Mouse (Mus musculus): ENCODE data around the gene Ensa. TPM values are rescaled to one million over a fixed set of nuclear protein-coding genes. Genes with fewer than 3 reads are reported as not detected.
A peak's percentile ranks its signal among the peaks of the same experiment; 100 is the strongest.

Ensa gene
- total and polyA plus RNA-seq, 3 experiments: 17.4 to 77.7 (median 71.5) TPM

DNA sequence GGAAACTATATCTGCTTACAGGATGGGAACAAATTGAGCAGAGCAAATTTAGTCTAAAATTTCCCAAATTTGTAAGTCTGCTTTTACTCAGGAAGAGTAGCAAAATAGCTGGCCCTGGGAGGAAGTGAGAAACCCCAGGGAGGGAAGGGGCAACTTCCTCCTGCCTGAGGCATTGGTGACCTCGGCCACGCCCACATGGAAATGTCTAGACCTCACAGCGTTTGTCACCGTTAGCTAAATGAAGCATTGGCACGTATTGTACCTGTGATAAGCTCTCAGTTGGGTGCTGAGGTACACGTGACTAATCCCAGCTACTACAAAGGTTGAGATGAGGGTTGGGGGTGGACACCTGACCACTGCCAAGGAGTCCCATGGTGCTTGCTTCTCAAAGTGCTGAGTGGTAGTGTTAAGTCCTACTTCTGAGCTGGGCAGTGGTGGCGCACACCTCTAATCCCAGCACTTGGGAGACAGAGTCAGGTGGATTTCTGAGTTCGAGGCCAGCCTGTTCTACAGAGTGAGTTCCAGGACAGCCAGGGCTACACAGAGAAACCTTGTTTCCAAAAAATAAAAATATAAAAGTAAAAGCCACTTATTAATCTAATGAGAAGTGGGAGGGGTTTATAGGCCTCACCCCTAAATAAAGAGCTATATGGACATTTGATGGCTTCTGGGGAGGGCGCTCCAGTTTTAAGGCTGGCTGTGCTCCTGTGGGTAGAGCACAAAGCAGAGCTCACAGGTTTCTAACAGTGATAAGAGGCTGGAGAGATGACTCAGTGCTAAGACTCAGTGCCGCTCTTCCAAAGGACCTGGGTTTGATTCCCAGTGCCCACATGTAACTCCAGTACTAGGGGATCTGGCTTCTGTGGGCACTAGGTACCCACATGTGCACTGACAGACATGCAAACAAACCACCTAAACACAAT is 20.8 kb downstream of the Ensa start:
- no peak overlapping the region for H3K4me3 ChIP-seq
- no peaks in the 10 kb centered on the region for H3K36me3 ChIP-seq (ENCODE audit: control insufficient read depth, insufficient read depth, low read length)
- H3K79me2 ChIP-seq (replicated peaks; ENCODE audit: control insufficient read depth, insufficient read depth, low read length): no peaks in the 10 kb centered on the region
- H3K9ac ChIP-seq (ENCODE audit: low read depth, low read length): no peak overlapping the region
- H3K27me3 ChIP-seq (ENCODE audit: control insufficient read depth, insufficient read depth, low read length): no peaks in the 10 kb centered on the region
- TF ChIP-seq POLR2A (IDR thresholded peaks at IDR 0.05; ENCODE audit: insufficient read depth, low read depth, low read length) (no peak), CTCF (IDR thresholded peaks at IDR 0.05) (no peak), EP300 (IDR thresholded peaks at IDR 0.05; ENCODE audit: insufficient read depth, low read depth, low read length) (no peak)
- peaks cover 7% of the 10 kb centered on the region for H3K4me1 ChIP-seq (ENCODE audit: control insufficient read depth, insufficient read depth, low read length)
- H3K27ac ChIP-seq: peak overlapping the region; percentile 51
- peak in 1 of 2 experiments; percentile 77 for DNase-seq
- intact Hi-C loops (cut with DNase I): no loop called here
- WGBS: 47% methylated on average over 10 of the region's 10 CpGs

GRCm38 (mm10) chr3:95648016-95648415 is 23.2 kb downstream of the Ensa start:
- H3K4me3 ChIP-seq: no peak overlapping the region
- intact Hi-C loops (cut with DNase I): no loop called here
- H3K4me1 ChIP-seq (ENCODE audit: control insufficient read depth, insufficient read depth, low read length): peaks cover 22% of the 10 kb centered on the region
- H3K27ac ChIP-seq: no peak overlapping the region
- H3K9ac ChIP-seq (ENCODE audit: low read depth, low read length): no peak overlapping the region
- TF ChIP-seq CTCF (IDR thresholded peaks at IDR 0.05) (no peak), POLR2A (IDR thresholded peaks at IDR 0.05; ENCODE audit: insufficient read depth, low read depth, low read length) (no peak), EP300 (IDR thresholded peaks at IDR 0.05; ENCODE audit: insufficient read depth, low read depth, low read length) (no peak)
- no peak for DNase-seq
- no peaks in the 10 kb centered on the region for H3K27me3 ChIP-seq (ENCODE audit: control insufficient read depth, insufficient read depth, low read length)
- peaks cover 2% of the 10 kb centered on the region; the same call in 1 of the 2 replicates for H3K36me3 ChIP-seq (ENCODE audit: control insufficient read depth, insufficient read depth, low read length)
- no peaks in the 10 kb centered on the region for H3K79me2 ChIP-seq (replicated peaks; ENCODE audit: control insufficient read depth, insufficient read depth, low read length)
- 87% methylated on average over 5 of the region's 5 CpGs for WGBS

DNA sequence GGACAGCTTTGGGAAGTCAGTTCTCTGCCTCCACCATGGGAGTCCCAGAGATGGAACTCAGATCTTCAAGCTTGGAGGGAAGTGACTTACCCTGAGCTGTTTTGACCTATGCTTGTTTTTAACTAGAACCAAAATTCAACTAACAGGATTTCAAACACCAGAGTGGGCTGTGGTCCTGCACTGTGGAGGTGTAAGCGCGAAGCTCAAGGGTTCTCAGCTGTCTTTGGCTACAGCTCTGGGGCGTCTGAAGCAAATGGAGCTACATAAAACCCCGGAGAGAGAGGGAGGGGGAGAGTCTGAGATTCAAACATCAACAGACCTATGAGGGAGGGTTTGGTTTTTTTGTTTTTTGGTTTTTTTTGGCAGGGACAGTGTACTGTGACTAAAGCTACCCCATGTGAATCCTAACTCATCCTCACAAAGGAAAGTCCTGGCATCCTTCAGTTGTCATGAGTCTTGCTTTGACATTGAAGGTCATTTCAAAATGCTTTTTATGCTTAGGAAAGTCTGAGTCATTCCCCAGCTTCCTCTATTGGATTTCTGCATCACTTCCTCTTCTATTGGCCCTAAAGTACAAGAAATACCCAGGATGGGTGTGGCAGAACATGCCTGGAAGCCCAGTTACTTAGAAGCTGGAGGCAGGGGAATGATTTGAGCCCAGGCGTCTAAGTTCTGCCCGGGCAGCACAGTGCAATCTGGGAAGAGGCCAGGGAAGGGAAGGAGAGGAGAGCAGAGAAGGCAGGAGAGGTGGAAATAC is 25.7 kb downstream of the Ensa start:
- Histone ChIP-seq H3K4me3 (no peak overlapping the region), H3K27ac (peak overlapping the region; percentile 95), H3K4me1 (ENCODE audit: control insufficient read depth, insufficient read depth, low read length) (peaks cover 31% of the 10 kb centered on the region), H3K36me3 (ENCODE audit: control insufficient read depth, insufficient read depth, low read length) (peaks cover 4% of the 10 kb centered on the region), H3K27me3 (ENCODE audit: control insufficient read depth, insufficient read depth, low read length) (no peaks in the 10 kb centered on the region), H3K9ac (ENCODE audit: low read depth, low read length) (peak overlapping the region; percentile 49; the same call in 1 of the 2 replicates), H3K79me2 (replicated peaks; ENCODE audit: control insufficient read depth, insufficient read depth, low read length) (no peaks in the 10 kb centered on the region)
- 0 out of 2 replicates have a peak, but pooled peaks have one; percentile 29 for TF ChIP-seq POLR2A (IDR thresholded peaks at IDR 0.05; ENCODE audit: insufficient read depth, low read depth, low read length)
- peak; percentile 35; the same call in 1 of the 2 replicates for TF ChIP-seq EP300 (IDR thresholded peaks at IDR 0.05; ENCODE audit: insufficient read depth, low read depth, low read length)
- TF ChIP-seq CTCF (IDR thresholded peaks at IDR 0.05): no peak
- WGBS: 25% methylated on average over 6 of the region's 6 CpGs
- intact Hi-C loops (cut with DNase I): no loop called here
- peak; percentile 70 to 78 for DNase-seq

GRCm38 (mm10) chr3:95651033-95651373 is 26.2 kb downstream of the Ensa start:
- H3K79me2 ChIP-seq (replicated peaks; ENCODE audit: control insufficient read depth, insufficient read depth, low read length): no peaks in the 10 kb centered on the region
- peaks cover 4% of the 10 kb centered on the region for H3K36me3 ChIP-seq (ENCODE audit: control insufficient read depth, insufficient read depth, low read length)
- peak overlapping the region; percentile 49; the same call in 1 of the 2 replicates for H3K9ac ChIP-seq (ENCODE audit: low read depth, low read length)
- no peak for DNase-seq
- TF ChIP-seq EP300 (IDR thresholded peaks at IDR 0.05; ENCODE audit: insufficient read depth, low read depth, low read length) (no peak), CTCF (IDR thresholded peaks at IDR 0.05) (no peak), POLR2A (IDR thresholded peaks at IDR 0.05; ENCODE audit: insufficient read depth, low read depth, low read length) (no peak)
- H3K27ac ChIP-seq: peak overlapping the region; percentile 95
- H3K27me3 ChIP-seq (ENCODE audit: control insufficient read depth, insufficient read depth, low read length): no peaks in the 10 kb centered on the region
- peaks cover 32% of the 10 kb centered on the region for H3K4me1 ChIP-seq (ENCODE audit: control insufficient read depth, insufficient read depth, low read length)
- intact Hi-C loops (cut with DNase I): no loop called here
- WGBS: 71% methylated on average over 3 of the region's 3 CpGs
- H3K4me3 ChIP-seq: no peak overlapping the region

DNA sequence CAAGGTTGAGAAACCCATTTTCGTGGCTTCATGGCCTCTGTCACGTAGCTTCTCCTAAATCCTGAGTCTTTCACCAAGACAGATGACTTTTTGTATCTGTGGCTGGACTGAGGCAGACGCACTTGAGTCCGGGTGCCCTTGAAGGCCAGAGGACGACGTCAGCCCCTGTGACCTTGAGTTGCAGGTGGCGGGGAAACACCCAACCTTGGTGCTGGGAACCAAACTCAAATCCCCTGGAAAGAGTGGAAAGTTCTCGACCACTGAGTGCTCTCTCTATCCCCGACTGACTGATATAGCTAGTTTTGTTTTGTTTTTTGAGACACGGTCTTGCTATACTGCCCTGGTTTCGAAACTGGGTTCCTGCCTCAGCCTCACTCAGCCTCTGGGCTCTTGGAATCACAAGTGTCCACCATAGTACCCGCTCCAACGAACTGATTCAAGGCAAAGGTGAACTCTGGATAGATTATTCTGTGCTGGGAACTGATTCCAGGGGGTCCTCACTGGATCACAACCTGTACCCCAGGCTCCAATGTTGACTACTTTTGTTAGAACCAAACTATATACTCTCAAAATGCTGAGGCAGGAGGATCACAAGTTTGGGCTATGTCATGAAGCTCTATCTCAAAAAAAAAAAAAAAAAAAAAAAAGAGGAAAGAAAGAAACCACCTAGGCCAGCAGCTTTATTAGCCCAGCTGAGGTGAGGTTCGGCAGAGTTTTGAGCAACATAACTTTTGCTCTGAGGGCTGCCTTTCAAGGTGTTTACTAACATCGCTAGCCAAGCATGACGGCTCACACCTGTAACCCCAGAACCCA is 26.8 kb downstream of the Ensa start:
- no peak for TF ChIP-seq CTCF (IDR thresholded peaks at IDR 0.05)
- TF ChIP-seq POLR2A (IDR thresholded peaks at IDR 0.05; ENCODE audit: insufficient read depth, low read depth, low read length): no peak
- no peak for TF ChIP-seq EP300 (IDR thresholded peaks at IDR 0.05; ENCODE audit: insufficient read depth, low read depth, low read length)
- Histone ChIP-seq H3K27ac (peak overlapping the region; percentile 95), H3K27me3 (ENCODE audit: control insufficient read depth, insufficient read depth, low read length) (no peaks in the 10 kb centered on the region), H3K4me1 (ENCODE audit: control insufficient read depth, insufficient read depth, low read length) (peaks cover 34% of the 10 kb centered on the region), H3K9ac (ENCODE audit: low read depth, low read length) (no peak overlapping the region), H3K4me3 (no peak overlapping the region), H3K36me3 (ENCODE audit: control insufficient read depth, insufficient read depth, low read length) (peaks cover 4% of the 10 kb centered on the region), H3K79me2 (replicated peaks; ENCODE audit: control insufficient read depth, insufficient read depth, low read length) (no peaks in the 10 kb centered on the region)
- no peak for DNase-seq
- WGBS: 87% methylated on average over 16 of the region's 16 CpGs
- intact Hi-C loops (cut with DNase I): no loop called here

Data from heart, adult 2 months (tissue).